Mouse (Mus musculus) stomach, postnatal 0 days (tissue): ENCODE measurements around the gene Tia1. TPM values are rescaled to one million over a fixed set of nuclear protein-coding genes. Genes with fewer than 3 reads are reported as not detected.

Experiments
- ATAC-seq: fragments of 200-750 bp; cut with Nextera tagmentation; 2 replicates; pipeline ENCODE4 v1.8.0; 2017; ENCODE audit not compliant: low FRiP score, low TSS enrichment
- DNase-seq: peaks from one replicate; pipeline ENCODE4 v3.0.0-alpha.2; 2016; ENCODE audit warnings: low spot score
- H3K27ac ChIP-seq: fragments of 300-500 bp; sonication (generic); replicated peaks from 2 replicates; pipeline ENCODE4 v1.5.1; 2014; ENCODE audit warnings: mild to moderate bottlenecking, control low read depth
- H3K27me3 ChIP-seq: fragments of 300-500 bp; sonication (generic); 2 replicates; pipeline ENCODE4 v1.6.1; 2014; ENCODE audit warnings: low read length; ENCODE audit not compliant: control insufficient read depth, insufficient read depth
- H3K36me3 ChIP-seq: fragments of 300-500 bp; sonication (generic); 2 replicates; pipeline ENCODE4 v1.6.1; 2014; ENCODE audit warnings: low read length, mixed read lengths; ENCODE audit not compliant: control insufficient read depth, insufficient read depth
- H3K4me1 ChIP-seq: fragments of 300-500 bp; sonication (generic); replicated peaks from 2 replicates; pipeline ENCODE4 v1.6.1; 2014; ENCODE audit warnings: antibody characterized with exemption; ENCODE audit not compliant: control insufficient read depth, insufficient read depth
- H3K4me2 ChIP-seq: fragments of 300-500 bp; sonication (generic); replicated peaks from 2 replicates; pipeline ENCODE4 v1.6.1; 2014; ENCODE audit warnings: low read depth, mild to moderate bottlenecking, control low read depth, moderate library complexity
- H3K4me3 ChIP-seq: fragments of 300-500 bp; sonication (generic); 2 replicates; pipeline ENCODE4 v1.5.1; 2014; ENCODE audit warnings: low read depth, low read length, control low read depth
- H3K9ac ChIP-seq: fragments of 300-500 bp; sonication (generic); 2 replicates; pipeline ENCODE4 v1.6.1; 2014; ENCODE audit warnings: mild to moderate bottlenecking, low read length, control low read depth, mixed read lengths
- H3K9me3 ChIP-seq: fragments of 300-500 bp; sonication (generic); 2 replicates; pipeline ENCODE4 v1.6.1; 2016; ENCODE audit warnings: low read length; ENCODE audit not compliant: control insufficient read depth
- CTCF ChIP-seq: IDR thresholded peaks from 2 replicates; pipeline ENCODE4 v1.5.1; 2016; ENCODE audit warnings: antibody characterized with exemption, low read depth, mild to moderate bottlenecking, moderate library complexity
- EP300 ChIP-seq: optimal IDR thresholded peaks from 2 replicates; pipeline ENCODE3; 2016; ENCODE audit warnings: antibody characterized with exemption
- WGBS: fragments of 180-500 bp; shearing (Covaris S2); extraction: QIAGEN DNeasy Blood & Tissue Kit; methylation state at CpG from one replicate; pipeline ENCODE4 v1.1.7; 2014; 5-methylcytosine and 5-hydroxymethylcytosine counted together
- polyA plus RNA-seq: library from polyadenylated mRNA; unstranded; fragments of >200 nt; fragmentation: Nextera tagmentation; extraction: Ambion mirVana; gene quantifications from 2 replicates; pipeline ENCODE4 v1.2.1, GENCODE M21; 2015

The Tia1 gene
- polyA plus RNA-seq, 1 experiment from 2014 or later = 44.6 TPM

GRCm38 (mm10) chr6:86471317-86471716 lies 67.3 kb downstream of the Tia1 start:
- TF ChIP-seq EP300 (no peak), CTCF (no peak)
- DNase-seq (no peak), ATAC-seq (no peak)
- Histone ChIP-seq H3K4me1 (peaks cover 9% of the 10 kb centered on the region), H3K9me3 (no peaks in the 10 kb centered on the region), H3K4me3 (no peak overlapping the region; the same call in 1 of the 2 replicates), H3K27ac (peak overlapping the region; percentile 91), H3K27me3 (no peaks in the 10 kb centered on the region), H3K4me2 (peak overlapping the region; percentile 66), H3K36me3 (peaks cover 7% of the 10 kb centered on the region), H3K9ac (peak overlapping the region; percentile 65; the same call in 1 of the 2 replicates)
- WGBS = 79% methylated on average over 3 of the region's 3 CpGs

GRCm38 (mm10) chr6:86471760-86472099 lies 67.7 kb downstream of the Tia1 start:
- peak; percentile 49 for ATAC-seq

GRCm38 (mm10) chr6:86472100-86472955 lies 68.3 kb downstream of the Tia1 start:
- H3K9ac ChIP-seq = peak overlapping the region; percentile 65
- peak overlapping the region; percentile 35 for H3K4me3 ChIP-seq
- H3K27me3 ChIP-seq = no peaks in the 10 kb centered on the region
- H3K4me1 ChIP-seq = peaks cover 9% of the 10 kb centered on the region
- peak; percentile 100 for TF ChIP-seq CTCF
- peak; percentile 50 for TF ChIP-seq EP300
- peak overlapping the region; percentile 91 for H3K27ac ChIP-seq
- H3K4me2 ChIP-seq = peak overlapping the region; percentile 66
- H3K9me3 ChIP-seq = no peaks in the 10 kb centered on the region
- peak; percentile 94 for ATAC-seq
- peak; percentile 100 for DNase-seq
- H3K36me3 ChIP-seq = peaks cover 4% of the 10 kb centered on the region; the same call in 1 of the 2 replicates
- WGBS = under 1% methylated on average over 56 of the region's 56 CpGs

More at GRCm38 (mm10) chr6:86471760-86472099, 67.7 kb downstream of the Tia1 start:
- Histone ChIP-seq H3K9me3 (no peaks in the 10 kb centered on the region), H3K27me3 (no peaks in the 10 kb centered on the region), H3K4me1 (peaks cover 9% of the 10 kb centered on the region), H3K36me3 (peaks cover 7% of the 10 kb centered on the region), H3K27ac (peak overlapping the region; percentile 91), H3K4me3 (peak overlapping the region; percentile 33), H3K4me2 (peak overlapping the region; percentile 66), H3K9ac (peak overlapping the region; percentile 65)
- TF ChIP-seq EP300 = no peak
- no peak for TF ChIP-seq CTCF
- WGBS = 11% methylated on average over 9 of the region's 9 CpGs
- no peak for DNase-seq

GRCm38 (mm10) chr6:86473077-86473476 lies 69.1 kb downstream of the Tia1 start:
- TF ChIP-seq EP300 (no peak), CTCF (peak; percentile 38)
- 43% methylated on average over 7 of the region's 7 CpGs for WGBS
- no peak for ATAC-seq
- peak overlapping the region; percentile 61 for H3K9ac ChIP-seq
- H3K9me3 ChIP-seq = no peaks in the 10 kb centered on the region
- peak overlapping the region; percentile 50 for H3K4me2 ChIP-seq
- no peaks in the 10 kb centered on the region for H3K27me3 ChIP-seq
- peaks cover 9% of the 10 kb centered on the region for H3K4me1 ChIP-seq
- DNase-seq = peak; percentile 27
- peaks cover 4% of the 10 kb centered on the region; the same call in 1 of the 2 replicates for H3K36me3 ChIP-seq
- peak overlapping the region; percentile 88 for H3K27ac ChIP-seq
- peak overlapping the region; percentile 35 for H3K4me3 ChIP-seq

- whole genome bisulfite sequencing = 90% methylated on average over 5 of the region's 5 CpGs
- H3K9ac ChIP-seq = no peak overlapping the region
- ATAC-seq (no peak), DNase-seq (no peak)
- 0 out of 2 replicates have a peak overlapping the region, but pooled peaks have one; percentile 13 for H3K27ac ChIP-seq
- H3K4me1 ChIP-seq = peaks cover 9% of the 10 kb centered on the region
- H3K4me2 ChIP-seq = no peak overlapping the region
- TF ChIP-seq CTCF (no peak), EP300 (no peak)
- no peaks in the 10 kb centered on the region for H3K27me3 ChIP-seq
- H3K4me3 ChIP-seq = no peak overlapping the region
- H3K36me3 ChIP-seq = peaks cover 4% of the 10 kb centered on the region; the same call in 1 of the 2 replicates
- no peaks in the 10 kb centered on the region for H3K9me3 ChIP-seq
Measured at GRCm38 (mm10) chr6:86474072-86474471, 70.1 kb downstream of the Tia1 start.
